Mouse (Mus musculus): ENCODE measurements around the gene Rasl10a. TPM values are rescaled to one million over a fixed set of nuclear protein-coding genes. Genes with fewer than 3 reads are reported as not detected.

Gene Rasl10a
- total RNA-seq (2021), result 100 to 1,000 TPM in 1 of 2 experiments, 10 to 100 TPM in 1; 88.6 to 112 TPM

GRCm38 (mm10) chr11:5057856-5058641 is at the start of gene Rasl10a:
Gene Rasl10a, plus strand, starts transcription at chr11:5058128.
- DNase-seq, result peak; percentile 54 to 55

GRCm38 (mm10) chr11:5008867-5009266 is 49.1 kb upstream of the Rasl10a start:
- no peak for DNase-seq

GRCm38 (mm10) chr11:5009354-5010074 is 48.4 kb upstream of the Rasl10a start:
- no peak for DNase-seq

GRCm38 (mm10) chr11:5010205-5010604 is 47.7 kb upstream of the Rasl10a start:
- DNase-seq, result no peak

GRCm38 (mm10) chr11:5011480-5011879 is 46.4 kb upstream of the Rasl10a start:
- DNase-seq, result no peak

GRCm38 (mm10) chr11:5012213-5012715 is 45.7 kb upstream of the Rasl10a start:
- DNase-seq, result no peak

- peak; percentile 75 for DNase-seq
Measured at GRCm38 (mm10) chr11:5015720-5016119, 42.2 kb upstream of the Rasl10a start.

- DNase-seq, result no peak
Measured at GRCm38 (mm10) chr11:5016286-5016685, 41.6 kb upstream of the Rasl10a start.

GRCm38 (mm10) chr11:5017506-5017905 is 40.4 kb upstream of the Rasl10a start:
- no peak for DNase-seq

GRCm38 (mm10) chr11:5025108-5025507 is 32.8 kb upstream of the Rasl10a start:
- DNase-seq, result no peak

- peak; percentile 60 for DNase-seq
Measured at GRCm38 (mm10) chr11:5028228-5028627, 29.7 kb upstream of the Rasl10a start.

GRCm38 (mm10) chr11:5032706-5033105 is 25.2 kb upstream of the Rasl10a start:
- no peak for DNase-seq

- no peak for DNase-seq
Measured at GRCm38 (mm10) chr11:5033136-5033535, 24.8 kb upstream of the Rasl10a start.

- DNase-seq, result peak; percentile 75 to 77
Measured at GRCm38 (mm10) chr11:5035421-5035820, 22.5 kb upstream of the Rasl10a start.

- no peak for DNase-seq
Measured at GRCm38 (mm10) chr11:5037146-5037854, 20.6 kb upstream of the Rasl10a start.

GRCm38 (mm10) chr11:5040585-5040984 is 17.3 kb upstream of the Rasl10a start:
- DNase-seq, result no peak

GRCm38 (mm10) chr11:5041144-5041780 is 16.7 kb upstream of the Rasl10a start:
- peak; percentile 67 to 68 for DNase-seq

GRCm38 (mm10) chr11:5042645-5043381 is 15.1 kb upstream of the Rasl10a start:
- no peak for DNase-seq

- no peak for DNase-seq
Measured at GRCm38 (mm10) chr11:5046321-5046926, 11.5 kb upstream of the Rasl10a start.

GRCm38 (mm10) chr11:5051629-5052028 is 6.3 kb upstream of the Rasl10a start:
- no peak for DNase-seq

- DNase-seq, result peak in 1 of 2 experiments; percentile 45
Measured at GRCm38 (mm10) chr11:5052200-5052854, 5.6 kb upstream of the Rasl10a start.
